Mouse (Mus musculus) adrenal gland, adult 2 months (tissue): ENCODE results near the gene Cdc42se2. TPM values are rescaled to one million over a fixed set of nuclear protein-coding genes. Genes with fewer than 3 reads are reported as not detected.

Experiments
- DNase-seq: peaks from one replicate; pipeline ENCODE4 v3.0.0; 2021
- polyA plus RNA-seq: library from polyadenylated mRNA; depleted of rRNA; stranded (reverse); fragments of >200 nt; gene quantifications from 2 replicates; pipeline ENCODE4 v1.2.3, GENCODE M21; 2012
- total RNA-seq, 2 experiments: library from RNA; stranded (reverse); gene quantifications; 2 replicates each; pipeline ENCODE4 v1.2.3; 2021

Gene Cdc42se2
- total and polyA plus RNA-seq, 3 experiments = 11.6 to 24.2 (median 16.3) TPM

DNA sequence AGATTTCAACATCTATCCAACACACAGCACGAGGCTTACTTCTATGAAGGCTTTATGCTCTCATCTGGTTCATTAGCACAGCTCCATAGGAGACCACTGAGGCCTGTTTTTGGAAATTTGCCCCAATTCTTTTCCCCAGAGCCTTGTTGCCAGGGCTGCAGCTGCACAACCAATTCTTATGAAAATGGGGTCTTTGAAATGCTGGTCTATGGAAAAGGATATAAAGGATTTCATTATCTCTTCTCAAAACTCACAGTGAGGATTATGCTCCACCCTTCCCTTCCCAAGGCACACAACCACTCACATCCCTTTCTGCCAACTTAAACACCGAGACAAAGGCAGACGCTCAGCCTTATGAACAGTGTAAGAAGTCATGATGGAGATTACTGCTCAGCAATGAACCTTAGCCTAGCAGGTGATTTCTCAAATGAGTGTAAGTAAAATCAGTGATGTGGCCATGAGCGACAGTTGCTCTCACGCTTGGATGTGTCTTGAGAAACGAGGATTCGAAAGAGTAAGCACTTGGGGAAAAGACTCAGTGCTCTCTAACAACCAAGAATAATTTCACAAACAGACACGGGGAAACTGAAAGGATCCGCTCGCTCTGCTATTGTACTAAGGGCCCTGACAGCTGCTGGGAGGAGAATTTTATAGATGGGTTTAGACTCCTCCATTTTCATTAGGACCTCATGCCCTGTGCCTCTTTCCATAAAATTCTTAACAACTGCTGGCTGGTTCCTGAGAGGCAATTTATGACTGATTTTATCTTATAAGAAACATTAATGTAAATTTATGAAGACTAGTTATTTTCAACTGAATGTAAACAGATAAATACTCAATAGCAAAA lies 33.0 kb downstream of the Cdc42se2 start:
- DNase-seq = no peak

DNA sequence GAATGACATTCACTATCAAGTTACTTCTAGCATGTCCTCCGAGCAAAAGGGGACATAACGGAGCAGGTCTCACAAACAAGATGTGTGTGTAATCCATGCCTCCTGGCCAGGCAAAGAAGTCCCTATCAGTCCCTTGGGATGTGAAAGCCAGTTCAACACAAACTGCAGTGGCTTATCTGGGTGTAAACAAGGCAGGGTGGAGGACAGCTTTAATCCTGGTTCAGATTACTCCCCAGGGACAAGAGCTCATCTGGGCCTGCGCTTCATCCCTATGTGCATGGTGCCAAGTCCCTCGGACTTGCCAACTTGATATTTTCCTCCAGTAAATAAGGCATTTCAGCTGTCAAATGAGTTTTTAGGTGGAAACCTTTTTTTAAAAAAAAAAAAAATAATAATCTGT lies 36.0 kb downstream of the Cdc42se2 start:
- DNase-seq = no peak

DNA sequence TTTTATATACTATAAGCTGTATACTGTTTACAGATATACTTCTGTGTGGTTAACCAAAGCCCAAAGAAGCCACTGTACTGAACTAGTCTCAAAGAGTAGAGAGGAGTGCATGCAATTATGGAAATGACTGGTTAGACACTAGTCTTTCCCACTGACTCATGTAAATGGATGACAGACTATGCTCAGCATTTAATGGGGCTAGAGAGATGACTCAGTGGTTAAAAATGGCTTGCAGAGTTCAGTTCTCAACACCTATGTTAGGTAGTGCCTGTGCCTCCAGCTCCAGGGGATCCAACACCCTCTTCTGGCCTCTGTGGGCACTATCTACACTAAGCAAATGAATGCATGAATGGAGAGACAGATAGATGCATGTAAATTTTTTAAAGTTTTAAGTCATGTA lies 38.6 kb downstream of the Cdc42se2 start:
- DNase-seq = no peak

DNA sequence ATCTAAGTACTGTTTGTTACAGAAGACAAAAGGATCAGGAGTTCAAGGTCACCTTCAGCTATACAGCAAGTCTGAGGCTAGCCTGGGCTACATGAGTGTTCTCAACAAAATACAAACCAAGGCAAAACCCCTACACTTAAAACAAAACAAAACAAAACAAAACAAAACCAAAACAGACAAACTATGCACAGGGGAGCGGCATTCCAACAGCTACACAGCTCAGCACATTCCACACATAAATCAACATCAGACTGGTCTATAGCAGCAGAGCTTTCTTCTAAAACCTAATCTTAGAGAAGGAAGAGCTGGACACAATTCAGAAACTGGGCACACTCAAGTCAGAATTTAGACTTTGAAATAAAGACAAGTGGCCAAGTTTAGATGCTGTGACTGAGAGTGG lies 43.2 kb downstream of the Cdc42se2 start:
- no peak for DNase-seq

DNA sequence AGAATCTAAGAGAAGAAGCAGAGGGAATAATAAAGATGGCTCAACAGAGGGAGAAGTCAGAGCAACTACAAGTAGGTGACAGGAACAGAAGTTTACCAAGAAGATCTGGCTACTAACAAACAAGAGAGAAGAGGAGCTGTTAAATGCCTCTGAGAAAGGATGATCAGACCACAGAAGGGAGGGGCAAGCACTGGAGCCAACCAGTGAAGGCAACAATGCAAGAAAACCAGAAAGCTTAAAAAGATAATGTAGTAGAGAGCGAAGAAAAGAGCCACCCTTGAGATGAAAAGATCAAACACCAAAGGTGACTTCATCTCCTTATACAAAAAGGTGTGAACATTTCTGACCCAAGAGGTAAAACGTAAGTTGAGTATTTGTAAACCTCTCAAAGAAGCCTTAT lies 46.1 kb downstream of the Cdc42se2 start:
- DNase-seq = no peak

DNA sequence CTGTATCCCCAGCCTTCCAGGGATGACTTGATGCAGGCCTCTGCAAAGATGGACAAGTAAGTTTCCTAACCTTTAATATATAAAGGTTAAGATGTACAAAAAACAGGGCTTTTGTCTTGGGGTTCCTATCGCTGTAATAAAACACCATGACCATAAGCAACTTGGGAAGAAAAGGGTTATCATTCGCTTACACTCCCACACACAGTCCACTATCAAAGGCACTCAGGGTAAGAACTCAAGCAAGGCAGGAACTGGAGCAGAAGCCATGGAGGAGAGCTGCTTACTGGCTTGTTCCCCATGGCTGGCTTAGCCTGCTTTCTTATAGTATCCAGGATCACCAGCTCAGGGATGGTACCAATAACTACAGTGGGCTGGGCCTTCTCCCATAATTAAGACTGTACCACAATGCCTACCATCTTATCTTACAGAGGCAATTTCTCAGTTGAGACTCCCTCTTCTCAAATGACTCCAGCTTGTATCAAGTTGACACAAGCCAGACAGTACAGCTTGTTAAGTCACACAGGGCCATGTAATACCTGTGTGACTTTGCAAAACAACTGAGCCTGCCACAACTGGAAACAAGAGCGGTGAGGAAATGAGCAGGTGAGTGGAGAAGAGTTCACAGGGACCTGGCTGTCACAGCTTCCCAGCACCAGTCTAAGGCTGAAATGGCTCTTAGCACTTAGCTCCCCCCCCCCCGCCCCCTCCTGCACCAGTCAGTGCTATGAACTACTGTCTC lies 48.3 kb downstream of the Cdc42se2 start:
- DNase-seq = no peak

DNA sequence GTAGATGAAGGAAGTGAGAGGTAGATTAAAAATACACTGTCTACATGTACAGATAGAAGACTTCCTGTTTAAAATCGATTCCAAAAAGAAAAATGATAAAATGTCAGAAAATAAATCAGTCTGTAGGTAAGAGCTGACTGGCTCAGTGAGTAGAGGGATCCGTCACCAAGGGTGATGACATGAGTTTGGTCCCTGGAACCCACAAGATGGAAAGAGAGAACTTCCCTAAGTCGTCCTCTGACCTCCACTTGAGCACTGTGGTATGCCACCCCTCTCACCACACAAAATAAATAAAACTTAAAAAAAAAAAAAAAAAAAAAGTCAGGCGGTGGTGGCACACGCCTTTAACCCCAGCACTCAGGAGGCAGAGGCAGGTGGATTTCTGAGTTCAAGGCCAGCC lies 50.6 kb downstream of the Cdc42se2 start:
- DNase-seq = no peak

DNA sequence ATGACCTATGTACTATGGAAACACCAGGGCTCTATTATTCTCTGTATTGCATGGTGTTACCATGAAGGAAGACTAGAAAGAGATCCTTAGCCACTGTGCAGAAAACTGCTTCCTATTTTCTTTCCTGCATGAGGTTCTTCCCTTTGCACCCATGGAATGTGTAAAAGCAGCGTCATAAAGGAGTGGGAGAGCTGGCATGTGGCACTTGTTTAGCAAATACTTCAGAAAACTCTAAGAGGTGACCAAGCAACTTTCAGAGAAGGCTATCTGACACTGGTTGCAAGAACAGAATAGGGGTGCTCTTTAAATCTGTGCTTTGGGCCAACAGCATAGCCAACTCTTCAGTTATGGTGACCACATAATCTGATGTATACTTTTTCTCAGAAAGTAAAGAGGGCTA lies 52.4 kb downstream of the Cdc42se2 start:
- DNase-seq = no peak

DNA sequence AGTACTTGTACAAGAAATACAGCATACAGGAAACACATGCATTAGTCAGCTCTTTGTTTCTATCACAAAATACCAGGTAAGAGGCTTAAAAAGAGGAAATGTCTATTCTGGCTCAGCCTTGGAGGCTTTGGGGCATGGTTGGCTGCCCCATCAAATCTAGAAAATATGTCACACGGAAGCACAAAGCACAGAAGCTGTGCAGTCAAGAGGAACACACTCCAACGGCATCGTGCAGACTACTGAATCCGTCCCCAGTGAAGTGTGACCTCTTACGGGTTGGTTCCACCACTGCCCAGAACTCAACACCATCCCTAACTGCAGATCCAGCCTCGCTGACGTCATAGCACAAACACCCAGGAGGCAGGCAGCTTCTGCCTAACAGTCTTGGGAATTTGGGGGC lies 53.9 kb downstream of the Cdc42se2 start:
- no peak for DNase-seq

DNA sequence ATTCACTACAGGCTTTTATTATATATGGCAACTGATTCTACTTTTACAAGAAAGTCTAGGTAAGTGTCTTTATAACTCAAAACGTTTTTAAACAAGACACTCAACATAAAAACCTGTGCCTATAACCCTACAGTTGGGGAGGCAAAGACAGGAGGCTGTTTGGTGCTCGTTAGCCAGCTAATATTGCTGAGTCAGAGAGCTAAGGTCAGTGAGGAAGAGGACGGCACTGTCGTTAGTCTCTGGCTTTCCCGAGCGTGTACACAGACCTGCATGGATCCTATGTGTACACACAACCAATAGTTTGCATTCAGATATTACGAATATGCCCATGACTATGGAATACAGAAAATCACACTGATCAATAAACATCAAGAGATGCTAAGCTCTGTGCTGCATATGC lies 56.1 kb downstream of the Cdc42se2 start:
- DNase-seq = no peak

DNA sequence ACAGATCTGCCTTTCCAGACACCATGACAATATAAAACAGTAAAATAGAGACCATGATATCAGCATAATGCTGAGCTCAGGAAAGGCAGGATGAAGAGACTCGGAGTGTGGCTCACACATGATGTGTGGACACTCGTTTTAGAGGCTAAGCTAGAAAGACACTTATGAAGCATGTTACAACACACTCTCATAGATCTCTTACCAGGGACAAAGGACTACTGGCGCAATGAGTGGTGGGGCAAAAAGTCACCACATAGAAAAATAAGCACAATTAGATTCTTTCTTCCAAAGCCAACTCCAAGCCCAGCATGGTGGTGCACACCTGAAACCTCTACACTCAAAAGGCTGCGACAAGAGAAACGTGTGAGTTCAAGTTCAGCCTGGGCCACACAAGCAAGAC lies 56.5 kb downstream of the Cdc42se2 start:
- no peak for DNase-seq

DNA sequence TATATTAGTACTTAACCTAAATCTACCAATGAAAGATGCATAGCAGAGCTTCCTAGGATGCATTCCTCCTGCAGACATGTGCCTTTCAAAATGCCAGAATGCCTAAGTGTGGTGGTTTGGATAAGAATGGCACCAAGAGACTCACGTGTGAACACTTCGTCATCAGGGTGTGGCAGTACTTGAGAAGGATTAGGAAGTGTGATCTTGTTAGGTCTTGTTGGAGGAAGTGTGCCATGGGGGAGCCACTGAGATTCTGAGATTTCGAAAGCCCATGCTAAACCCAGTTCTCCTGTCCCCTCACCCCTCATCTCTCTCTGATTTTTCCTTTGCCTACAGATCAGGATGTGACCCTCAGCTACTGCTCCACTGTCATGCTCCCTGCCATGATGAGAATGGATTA lies 58.2 kb downstream of the Cdc42se2 start:
- DNase-seq = no peak

DNA sequence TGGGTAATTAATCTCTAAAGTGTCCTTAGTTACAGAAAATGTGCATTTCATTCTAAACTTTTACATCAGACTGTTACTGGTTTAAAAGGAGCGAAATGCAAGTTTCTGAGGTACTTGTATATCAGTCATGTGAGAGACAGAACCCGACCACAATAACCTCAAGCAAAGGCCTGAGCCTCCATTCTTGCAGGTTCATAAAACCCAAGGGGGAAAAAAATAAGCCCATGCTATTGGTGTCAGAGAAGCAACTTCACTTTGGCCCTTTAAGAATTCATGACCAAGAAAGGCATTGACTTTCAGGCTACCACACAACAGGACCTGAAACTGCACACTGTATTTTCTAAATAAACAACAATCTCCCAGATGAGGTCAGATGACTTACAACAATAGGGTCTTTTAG lies 59.1 kb downstream of the Cdc42se2 start:
- DNase-seq = no peak

DNA sequence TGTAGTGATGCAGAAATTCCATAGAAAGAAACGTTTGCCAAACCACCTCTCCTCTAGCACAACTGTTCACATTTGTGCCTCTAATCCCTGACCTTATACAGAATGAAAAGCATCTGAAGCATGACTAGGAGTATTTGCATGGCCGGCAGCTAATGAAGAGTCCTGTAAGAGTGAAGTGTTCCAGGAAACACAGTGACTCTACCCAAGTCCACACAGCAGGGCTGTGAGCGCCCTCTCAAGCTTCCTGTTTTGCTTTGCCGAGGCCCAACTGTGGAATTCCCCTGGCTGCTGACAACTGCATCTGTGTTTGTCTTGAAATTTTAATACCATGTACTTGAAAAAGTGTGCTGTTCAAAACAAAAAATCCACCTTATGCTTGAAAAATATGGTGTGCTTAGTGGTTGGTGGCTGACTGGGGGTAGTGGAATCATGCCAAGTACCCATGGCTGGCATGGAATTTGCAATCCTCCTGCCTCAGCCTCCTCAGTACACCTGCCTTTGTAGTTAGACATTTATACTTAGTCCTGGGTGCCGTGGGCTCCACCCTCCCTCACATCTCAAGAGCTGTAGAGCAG lies 60.1 kb downstream of the Cdc42se2 start:
- no peak for DNase-seq

DNA sequence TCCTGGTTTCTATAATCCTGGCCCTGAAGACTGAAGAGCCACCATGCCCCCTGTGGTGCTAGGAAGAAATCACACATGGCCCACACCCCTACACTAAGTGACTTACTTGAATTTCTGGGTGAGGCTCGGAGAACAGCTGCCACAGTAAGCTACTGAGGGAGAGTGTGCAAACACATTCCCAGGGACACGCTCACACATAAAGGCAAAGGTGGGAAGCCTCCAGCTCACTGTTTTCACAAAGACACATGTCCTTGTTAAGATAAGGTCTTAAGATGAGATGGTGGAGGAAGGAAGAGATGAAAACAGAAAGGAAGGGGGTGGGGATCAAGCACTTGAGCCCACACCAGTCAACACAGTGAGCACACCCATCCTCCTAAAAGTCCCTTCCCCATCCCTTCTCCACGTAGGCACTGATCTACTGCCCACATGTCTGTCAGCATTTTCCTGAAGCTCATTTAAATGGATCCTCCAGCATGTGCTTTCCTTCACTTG lies 60.9 kb downstream of the Cdc42se2 start:
- no peak for DNase-seq

DNA sequence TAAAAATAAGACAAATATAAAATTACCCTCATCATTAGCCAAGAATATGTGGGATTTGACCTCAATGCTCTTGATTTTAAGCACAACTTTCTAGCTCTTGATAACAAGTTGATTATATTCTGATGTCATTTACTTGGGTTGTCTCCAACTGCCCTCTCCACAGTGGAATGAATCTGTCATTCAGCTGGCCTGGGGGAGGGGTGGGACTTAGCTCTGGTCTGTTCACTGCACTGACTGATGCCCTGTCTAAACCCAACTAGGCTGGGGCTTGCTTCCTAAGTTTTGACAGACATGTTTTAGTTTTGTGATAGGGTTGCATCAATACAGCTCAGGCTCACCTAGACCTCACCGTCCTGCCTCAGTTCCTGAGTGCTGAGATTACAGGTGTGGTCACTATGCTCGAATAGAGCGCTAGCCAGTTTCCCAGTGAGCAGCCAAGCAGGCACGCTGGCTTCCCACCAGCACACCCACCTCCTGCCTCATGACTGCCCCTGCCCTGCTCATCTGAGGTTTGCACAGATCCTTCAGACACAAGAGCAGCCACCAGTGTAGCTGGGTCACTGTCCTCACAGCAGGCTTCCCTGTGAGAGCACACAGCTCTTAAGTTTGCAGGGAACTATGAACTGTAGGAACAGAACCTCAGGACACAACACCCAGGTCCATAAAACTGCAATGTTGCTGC lies 63.0 kb downstream of the Cdc42se2 start:
- peak; percentile 46 for DNase-seq

DNA sequence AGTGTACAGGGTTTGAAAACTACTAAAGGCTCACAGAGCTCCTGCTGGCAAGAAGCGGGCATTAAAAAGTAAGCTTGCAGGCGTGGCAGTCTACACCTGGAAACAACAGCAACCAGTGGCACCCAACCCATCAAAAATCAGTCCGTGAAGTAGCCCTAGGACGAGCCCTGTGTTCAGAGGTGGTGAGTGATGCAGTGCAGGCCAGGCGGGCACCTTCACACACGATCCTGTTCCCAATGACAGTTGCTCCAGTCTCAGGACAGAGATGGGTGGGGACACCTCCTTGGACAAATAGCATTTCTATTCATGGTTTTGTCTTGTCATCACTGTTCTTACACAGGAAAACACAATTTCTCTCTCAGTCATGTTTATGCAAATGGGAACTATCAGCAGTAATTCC lies 65.4 kb downstream of the Cdc42se2 start:
- no peak for DNase-seq

DNA sequence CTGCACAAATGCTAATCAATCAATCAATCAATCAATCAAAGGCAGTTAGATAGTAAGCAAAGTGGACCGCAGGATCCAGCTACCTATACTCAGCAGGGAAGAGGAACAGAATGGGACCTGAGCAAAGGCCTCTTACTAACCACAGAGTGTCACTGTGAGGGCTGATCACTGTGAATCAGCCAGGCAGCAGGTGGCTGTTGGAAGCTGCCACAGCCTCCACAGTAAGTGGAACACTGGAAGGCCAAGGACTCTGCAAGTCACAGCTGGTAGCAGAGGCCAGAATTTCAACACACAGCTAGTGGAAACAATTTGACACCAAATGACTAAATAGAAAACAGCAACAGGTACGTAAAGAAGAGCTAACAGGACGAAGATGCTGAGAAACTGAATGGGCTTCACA lies 68.9 kb downstream of the Cdc42se2 start:
- DNase-seq = peak; percentile 72

DNA sequence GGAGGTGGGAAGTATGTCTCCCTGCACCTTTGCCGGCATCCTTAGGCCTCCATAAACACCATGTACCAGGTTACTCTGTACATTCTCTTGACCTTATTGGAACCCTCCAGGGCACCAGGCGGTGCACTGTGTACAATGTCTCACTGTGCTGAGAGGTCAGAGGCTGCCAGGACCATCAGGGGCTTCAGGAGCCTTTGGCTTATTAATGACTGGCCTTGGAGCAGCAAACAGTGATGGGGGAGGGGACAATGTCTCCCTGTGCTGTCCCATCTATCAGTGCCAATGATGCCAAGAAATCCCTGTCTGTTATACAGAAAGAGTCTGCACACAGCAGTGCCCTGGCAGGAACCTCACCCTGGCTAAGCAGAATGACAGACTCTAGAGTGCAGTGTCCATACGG lies 69.6 kb downstream of the Cdc42se2 start:
- DNase-seq = no peak

DNA sequence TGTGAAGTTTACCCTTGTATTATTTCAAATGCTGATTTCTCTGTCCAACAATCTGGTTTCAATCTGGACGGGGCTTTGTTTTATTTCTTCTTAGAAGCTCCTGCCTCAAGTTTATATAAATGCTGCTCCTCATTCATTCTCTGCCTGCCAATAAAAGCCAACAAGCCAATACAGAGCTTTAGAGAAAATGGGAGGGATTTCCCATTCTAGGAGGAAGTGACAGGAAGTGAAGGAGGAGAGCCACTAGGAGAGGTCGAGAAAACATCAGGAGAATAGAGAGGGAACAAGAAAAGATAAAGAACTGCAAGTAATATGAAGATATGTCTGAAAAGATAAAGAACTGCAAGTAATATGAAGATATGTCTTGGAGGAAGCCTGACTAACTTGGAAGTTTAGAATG lies 74.6 kb downstream of the Cdc42se2 start:
- no peak for DNase-seq

DNA sequence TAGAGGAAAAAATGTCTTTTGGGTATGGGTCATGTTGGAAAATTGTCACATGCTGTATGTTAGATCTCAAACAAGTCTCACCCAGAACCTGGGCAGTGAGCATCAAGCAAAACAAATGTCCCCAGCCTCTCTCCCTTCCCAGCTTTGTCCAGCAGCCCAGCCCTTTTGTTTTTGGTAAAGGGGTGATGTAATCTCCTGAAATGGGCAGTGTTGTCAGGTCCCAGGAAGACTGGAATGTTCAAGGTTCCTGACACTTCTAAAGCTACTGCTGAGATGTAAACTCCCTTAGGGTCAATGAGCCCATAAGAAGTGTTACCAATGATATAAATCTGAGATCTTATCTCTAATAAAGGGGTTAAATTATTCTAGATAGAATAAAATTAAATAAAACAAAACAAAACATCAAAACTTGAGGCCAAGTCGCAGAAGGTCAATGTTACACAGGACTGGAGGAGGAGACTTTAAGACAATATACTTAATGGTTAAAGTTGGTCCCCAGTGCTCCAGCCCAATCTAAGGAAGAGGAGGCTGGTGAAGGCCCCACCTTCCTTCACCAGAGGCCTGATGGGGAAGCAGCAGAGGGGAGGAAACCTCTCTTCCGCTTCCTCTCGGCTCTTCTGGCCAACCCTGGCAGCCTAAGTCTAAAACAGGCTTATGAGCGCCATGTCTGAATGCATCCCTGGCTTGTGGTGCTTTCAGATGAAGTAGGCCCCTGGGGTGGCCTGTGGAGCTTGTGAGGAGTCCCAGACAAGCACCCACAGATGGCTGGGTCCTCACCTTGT lies 76.8 kb downstream of the Cdc42se2 start:
- no peak for DNase-seq

DNA sequence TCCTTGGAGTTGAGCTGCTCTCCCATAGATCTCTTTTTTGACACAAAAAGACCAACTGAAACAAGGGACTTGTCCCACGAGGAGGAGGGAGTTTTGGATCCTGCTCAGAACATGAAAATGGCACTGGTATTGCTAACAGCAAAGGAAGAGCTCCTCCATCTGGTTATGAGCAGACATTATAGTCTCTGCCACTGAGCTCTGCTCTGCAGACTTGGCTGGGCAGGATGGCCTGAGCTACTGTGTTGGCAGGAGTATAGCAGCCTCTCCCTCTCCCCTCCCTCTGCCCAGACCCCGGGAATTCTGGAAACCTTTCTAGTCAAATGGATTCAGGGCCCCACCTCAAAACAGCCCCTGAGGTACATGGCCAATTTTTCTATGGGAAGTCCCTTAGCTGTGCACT lies 77.8 kb downstream of the Cdc42se2 start:
- DNase-seq = no peak
